Mouse (Mus musculus) intestine, embryonic 16.5 days (tissue): Measurements from ENCODE around the gene Gm20503. TPM values are rescaled to one million over a fixed set of nuclear protein-coding genes. Genes with fewer than 3 reads are reported as not detected.

Source experiments
- ATAC-seq: fragments of 200-750 bp; cut with Nextera tagmentation; 2 replicates; pipeline ENCODE4 v1.8.0; 2017; ENCODE audit warnings: moderate TSS enrichment, moderate library complexity
- H3K27ac ChIP-seq: fragments of 300-500 bp; sonication (generic); 2 replicates; pipeline ENCODE4 v1.5.1; 2014; ENCODE audit warnings: mild to moderate bottlenecking, low read length
- H3K27me3 ChIP-seq: fragments of 300-500 bp; sonication (generic); replicated peaks from 2 replicates; pipeline ENCODE4 v1.6.1; 2014; ENCODE audit warnings: low read length, control low read depth, mixed read lengths; ENCODE audit not compliant: control insufficient read depth, insufficient read depth
- H3K36me3 ChIP-seq: fragments of 300-500 bp; sonication (generic); 2 replicates; pipeline ENCODE4 v1.6.1; 2014; ENCODE audit warnings: low read length, control low read depth; ENCODE audit not compliant: control insufficient read depth, insufficient read depth
- H3K4me1 ChIP-seq: fragments of 300-500 bp; sonication (generic); 2 replicates; pipeline ENCODE4 v1.6.1; 2014; ENCODE audit warnings: low read length, control low read depth, mixed read lengths; ENCODE audit not compliant: control insufficient read depth, insufficient read depth
- H3K4me2 ChIP-seq: fragments of 300-500 bp; sonication (generic); 2 replicates; pipeline ENCODE4 v1.6.1; 2014; ENCODE audit warnings: low read depth, low read length, control low read depth
- H3K4me3 ChIP-seq: fragments of 300-500 bp; sonication (generic); 2 replicates; pipeline ENCODE4 v1.5.1; 2014; ENCODE audit warnings: mild to moderate bottlenecking, low read length
- H3K9ac ChIP-seq: fragments of 300-500 bp; sonication (generic); 2 replicates; pipeline ENCODE4 v1.6.1; 2014; ENCODE audit warnings: low read depth, low read length
- H3K9me3 ChIP-seq: fragments of 300-500 bp; sonication (generic); 2 replicates; pipeline ENCODE4 v1.6.1; 2016; ENCODE audit warnings: low read length, control low read depth; ENCODE audit not compliant: control insufficient read depth
- WGBS: fragments of 180-500 bp; shearing (Covaris S2); extraction: QIAGEN DNeasy Blood & Tissue Kit; methylation state at CpG from one replicate; pipeline ENCODE4 v1.1.7; 2014; 5-methylcytosine and 5-hydroxymethylcytosine counted together
- polyA plus RNA-seq: library from polyadenylated mRNA; unstranded; fragments of >200 nt; fragmentation: Nextera tagmentation; extraction: Ambion mirVana; gene quantifications from 2 replicates; pipeline ENCODE4 v1.2.1, GENCODE M21; 2015

Gm20503 gene
- polyA plus RNA-seq, 1 experiment from 2014 or later = 9.3 TPM

DNA sequence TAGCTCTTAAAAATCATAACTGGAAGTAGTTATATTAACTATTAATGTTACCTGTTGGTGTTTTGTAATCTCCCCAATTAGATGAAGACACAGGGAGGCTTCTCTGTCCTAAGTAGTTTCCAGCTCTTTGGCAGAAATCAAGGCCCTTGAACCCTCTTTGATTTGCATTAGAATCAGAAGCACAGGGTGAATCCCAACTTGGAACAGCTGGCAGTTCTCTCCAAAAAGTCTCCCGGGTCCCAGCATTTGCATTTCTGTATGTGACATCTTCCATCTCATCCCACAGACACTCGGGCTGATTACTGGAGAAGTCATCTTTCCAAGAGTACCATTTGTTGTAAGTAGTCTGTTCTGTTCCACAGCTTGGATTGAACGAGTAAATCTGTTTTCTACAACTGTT lies 44.2 kb downstream of the Gm20503 start:
- Histone ChIP-seq H3K36me3 (no peaks in the 10 kb centered on the region), H3K9ac (no peak overlapping the region), H3K4me3 (no peak overlapping the region), H3K4me2 (no peak overlapping the region), H3K4me1 (no peaks in the 10 kb centered on the region), H3K9me3 (no peaks in the 10 kb centered on the region), H3K27me3 (no peaks in the 10 kb centered on the region), H3K27ac (no peak overlapping the region)
- ATAC-seq = no peak
- 50% methylated on average over 3 of the region's 3 CpGs for WGBS

GRCm38 (mm10) chr4:59051081-59051480 lies 48.1 kb downstream of the Gm20503 start:
- no peaks in the 10 kb centered on the region for H3K36me3 ChIP-seq
- no peak overlapping the region for H3K27ac ChIP-seq
- H3K4me2 ChIP-seq = no peak overlapping the region
- H3K4me1 ChIP-seq = no peaks in the 10 kb centered on the region
- no peak for ATAC-seq
- H3K9me3 ChIP-seq = no peaks in the 10 kb centered on the region
- whole genome bisulfite sequencing = 94% methylated on average over 1 of the region's 1 CpGs
- H3K4me3 ChIP-seq = no peak overlapping the region
- no peak overlapping the region for H3K9ac ChIP-seq
- H3K27me3 ChIP-seq = no peaks in the 10 kb centered on the region

DNA sequence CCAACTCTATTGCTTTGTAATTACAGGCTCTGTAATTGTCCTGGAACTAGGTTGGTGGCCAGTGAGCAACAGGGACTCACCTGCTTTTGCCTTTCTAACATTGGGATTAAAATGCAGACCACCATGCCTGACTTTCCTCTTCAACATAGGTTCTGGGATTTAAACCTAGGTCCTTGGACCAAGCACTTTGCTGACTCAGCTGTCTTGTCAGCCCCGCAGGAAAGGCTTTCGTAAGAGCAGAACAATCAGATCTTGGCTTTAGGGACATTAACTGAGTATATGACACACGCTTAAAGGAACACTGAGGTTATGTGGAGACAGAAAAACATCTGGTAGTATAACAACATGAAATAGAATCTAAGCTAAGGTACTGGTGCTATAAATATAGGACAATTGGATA lies 54.9 kb downstream of the Gm20503 start:
- Histone ChIP-seq H3K4me2 (no peak overlapping the region), H3K36me3 (no peaks in the 10 kb centered on the region)
- 91% methylated on average over 3 of the region's 3 CpGs for WGBS

DNA sequence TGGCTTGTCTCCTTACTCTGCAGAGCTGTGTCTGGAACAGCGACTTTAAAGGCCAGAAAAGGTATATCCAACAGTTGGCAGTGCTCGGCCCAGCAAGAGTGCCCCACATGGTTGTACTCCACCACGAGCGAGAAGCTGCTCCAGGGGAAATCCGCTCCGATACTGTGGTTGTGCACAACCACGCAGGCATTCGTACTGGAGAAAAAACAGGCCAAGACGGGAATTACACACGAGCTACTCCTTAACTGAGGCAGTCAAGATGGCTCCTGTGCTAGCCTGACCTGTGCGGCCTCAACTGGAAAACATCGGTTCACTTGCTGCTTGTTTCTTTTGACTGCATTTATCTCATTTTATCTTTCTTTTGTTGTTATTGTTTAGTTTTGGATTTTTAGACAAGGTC lies 59.5 kb downstream of the Gm20503 start:
- H3K36me3 ChIP-seq = no peaks in the 10 kb centered on the region
- no peaks in the 10 kb centered on the region for H3K27me3 ChIP-seq
- no peaks in the 10 kb centered on the region for H3K9me3 ChIP-seq
- H3K4me3 ChIP-seq = no peak overlapping the region
- H3K4me1 ChIP-seq = no peaks in the 10 kb centered on the region
- H3K9ac ChIP-seq = no peak overlapping the region
- no peak overlapping the region for H3K4me2 ChIP-seq
- no peak for ATAC-seq
- no peak overlapping the region for H3K27ac ChIP-seq
- WGBS = 70% methylated on average over 12 of the region's 12 CpGs

More for the DNA sequence above, 54.9 kb downstream of the Gm20503 start:
- no peak overlapping the region for H3K4me3 ChIP-seq
- H3K27me3 ChIP-seq = no peaks in the 10 kb centered on the region
- H3K9me3 ChIP-seq = no peaks in the 10 kb centered on the region
- H3K4me1 ChIP-seq = no peaks in the 10 kb centered on the region
- no peak for ATAC-seq
- H3K9ac ChIP-seq = no peak overlapping the region
- H3K27ac ChIP-seq = no peak overlapping the region

- Histone ChIP-seq H3K27me3 (no peaks in the 10 kb centered on the region), H3K4me3 (no peak overlapping the region), H3K4me2 (no peak overlapping the region), H3K36me3 (no peaks in the 10 kb centered on the region), H3K4me1 (no peaks in the 10 kb centered on the region), H3K27ac (no peak overlapping the region), H3K9me3 (no peaks in the 10 kb centered on the region), H3K9ac (no peak overlapping the region)
- WGBS = 50% methylated on average over 3 of the region's 3 CpGs
- no peak for ATAC-seq
These were observed 66.3 kb downstream of the Gm20503 start for GRCm38 (mm10) chr4:59069276-59069675.

DNA sequence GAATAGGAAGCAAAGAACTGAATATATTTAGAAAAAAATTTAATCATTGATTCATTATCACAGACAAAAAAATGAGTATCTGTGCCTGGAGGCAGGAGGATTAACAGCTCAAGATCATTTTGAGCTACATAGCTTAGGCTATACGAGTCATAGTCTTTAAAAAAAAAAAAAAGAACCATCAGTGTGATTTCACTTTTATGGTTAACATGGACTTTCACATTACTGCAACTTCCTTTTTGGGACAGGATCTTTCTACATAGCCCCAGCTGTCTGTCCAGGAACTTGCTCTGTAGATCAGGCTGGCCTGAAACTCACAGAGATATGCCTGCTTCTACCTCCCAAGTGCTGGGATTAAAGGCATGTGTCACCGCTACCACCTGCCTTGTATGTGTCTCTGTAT lies 80.4 kb downstream of the Gm20503 start:
- no peak overlapping the region for H3K9ac ChIP-seq
- no peaks in the 10 kb centered on the region for H3K36me3 ChIP-seq
- no peak overlapping the region for H3K4me3 ChIP-seq
- no peak overlapping the region for H3K4me2 ChIP-seq
- no peaks in the 10 kb centered on the region for H3K27me3 ChIP-seq
- ATAC-seq = no peak
- H3K27ac ChIP-seq = no peak overlapping the region
- WGBS = 79% methylated on average over 2 of the region's 2 CpGs
- no peaks in the 10 kb centered on the region for H3K4me1 ChIP-seq
- no peaks in the 10 kb centered on the region for H3K9me3 ChIP-seq

GRCm38 (mm10) chr4:59089391-59089790 lies 86.4 kb downstream of the Gm20503 start:
- Histone ChIP-seq H3K4me3 (no peak overlapping the region), H3K9ac (no peak overlapping the region), H3K4me2 (no peak overlapping the region), H3K9me3 (no peaks in the 10 kb centered on the region), H3K27me3 (no peaks in the 10 kb centered on the region), H3K27ac (no peak overlapping the region), H3K36me3 (no peaks in the 10 kb centered on the region), H3K4me1 (no peaks in the 10 kb centered on the region)
- no peak for ATAC-seq
- WGBS = 59% methylated on average over 1 of the region's 1 CpGs

Other genes with a start within 250 kb of the Gm20503 start
- gene Olfr267, start 215.5 kb upstream of the Gm20503 start, polyA plus RNA-seq = not detected in 2 replicates
- 21.4 and 23.7 TPM in 2 replicates for gene Ecpas, start 90.5 kb upstream of the Gm20503 start, polyA plus RNA-seq
- 0.16 and 0.29 TPM in 2 replicates for gene Zkscan16, start 59.6 kb upstream of the Gm20503 start, polyA plus RNA-seq
- 44.9 and 45.5 TPM in 2 replicates for gene Ptgr1, start 16.1 kb upstream of the Gm20503 start, polyA plus RNA-seq
- gene Dnajc25, start 8.1 kb upstream of the Gm20503 start, polyA plus RNA-seq = 5.6 and 8.3 TPM in 2 replicates
- gene Gng10, start 31.9 kb downstream of the Gm20503 start, polyA plus RNA-seq = 76.5 and 86.1 TPM in 2 replicates
- not detected in 2 replicates for gene AI481877, start 135.8 kb downstream of the Gm20503 start, polyA plus RNA-seq
- 6.9 and 7.8 TPM in 2 replicates for gene Ugcg, start 186.0 kb downstream of the Gm20503 start, polyA plus RNA-seq